Mouse (Mus musculus) cerebellum, adult 11 months (tissue): ENCODE results near the gene Cdk9.

Source experiments
- DNase-seq: peaks from one replicate; pipeline ENCODE4 v3.0.0; 2022

Gene Cdk9

DNA sequence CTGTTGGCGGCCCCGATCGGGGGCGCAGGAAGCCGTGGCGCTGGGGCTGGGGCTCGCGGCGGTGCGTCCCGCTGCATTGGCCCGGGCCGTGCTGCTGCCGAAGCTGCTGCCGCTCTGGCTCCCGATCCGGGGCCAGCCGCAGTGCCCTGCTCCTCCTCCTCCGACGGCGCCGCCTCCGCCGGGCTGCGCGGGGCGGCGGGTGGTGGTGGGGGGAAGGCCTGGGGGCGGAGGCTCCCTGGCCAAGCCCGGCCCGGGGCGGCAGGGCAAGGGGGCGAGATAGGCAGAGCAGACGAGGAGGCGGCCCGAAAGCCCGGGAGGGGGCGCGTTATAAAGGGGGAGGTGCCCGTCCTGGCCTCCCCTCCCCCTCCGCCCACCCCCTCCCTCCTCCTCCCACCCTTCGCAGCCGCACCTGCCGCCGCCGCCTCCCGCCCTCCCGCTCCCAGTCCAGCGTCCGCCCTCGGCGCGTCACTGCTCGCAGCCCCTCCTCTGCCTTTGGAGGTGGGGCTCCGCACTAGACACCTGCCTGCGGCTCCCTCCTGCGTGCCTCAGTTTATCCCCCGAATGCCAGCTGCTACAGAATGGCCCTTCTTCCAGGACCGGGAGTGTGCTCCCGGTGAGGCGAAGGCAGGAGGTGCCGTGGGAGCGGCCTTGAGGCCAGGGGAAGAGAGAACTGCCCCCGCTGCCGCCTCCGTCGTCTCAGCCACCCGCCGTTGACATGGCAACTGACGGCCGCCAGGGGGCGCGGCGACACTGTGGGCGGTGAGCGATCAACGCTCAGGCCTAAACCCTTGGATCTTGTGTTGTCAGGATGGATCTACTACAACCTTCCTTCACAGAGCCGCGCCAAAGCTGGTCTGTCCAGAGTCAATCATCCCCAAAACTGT lies at the start of gene Cdk9:
Gene Cdk9 (minus strand): TSS at position 143 of the 884 bp plus-strand sequence.
- peak; percentile 93 for DNase-seq

DNA sequence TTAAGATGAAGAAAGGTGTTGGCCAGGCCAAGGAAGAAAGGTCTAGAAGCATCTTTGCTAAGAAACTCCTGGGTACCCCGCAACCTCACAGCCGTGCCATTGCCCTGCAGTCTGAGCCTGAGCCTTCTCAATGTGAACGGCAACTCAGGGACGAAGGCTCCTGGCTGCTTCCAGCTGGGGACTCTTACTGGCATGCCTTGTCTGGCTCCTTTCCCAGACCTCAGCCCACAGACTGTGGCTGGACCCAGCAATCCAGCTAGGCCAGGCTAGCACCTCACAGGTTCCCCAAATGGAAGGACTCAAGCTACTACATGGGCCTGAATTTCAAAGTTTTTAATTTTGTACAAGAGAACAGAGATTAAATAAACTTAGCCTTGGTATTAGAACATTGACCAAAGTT lies 49.0 kb upstream of the Cdk9 start:
- DNase-seq: no peak

DNA sequence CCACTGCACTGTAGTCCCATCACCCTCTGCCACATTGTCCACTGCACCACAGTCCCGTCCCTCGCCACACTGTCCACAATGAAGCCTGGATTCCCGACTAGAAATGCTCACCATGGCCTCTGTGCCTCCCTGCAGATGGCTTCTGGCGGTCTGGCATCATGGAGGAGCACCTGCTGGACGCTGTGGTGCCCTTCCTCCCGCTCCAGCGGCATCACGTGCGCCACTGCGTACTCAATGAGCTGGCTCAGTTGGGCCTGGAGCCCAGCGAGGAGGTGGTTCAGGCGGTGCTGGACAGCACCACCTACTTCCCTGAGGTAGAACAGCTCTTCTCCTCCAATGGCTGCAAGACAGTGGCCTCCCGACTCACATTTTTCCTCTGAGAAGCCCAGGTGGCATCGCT lies 48.5 kb upstream of the Cdk9 start:
- no peak for DNase-seq

DNA sequence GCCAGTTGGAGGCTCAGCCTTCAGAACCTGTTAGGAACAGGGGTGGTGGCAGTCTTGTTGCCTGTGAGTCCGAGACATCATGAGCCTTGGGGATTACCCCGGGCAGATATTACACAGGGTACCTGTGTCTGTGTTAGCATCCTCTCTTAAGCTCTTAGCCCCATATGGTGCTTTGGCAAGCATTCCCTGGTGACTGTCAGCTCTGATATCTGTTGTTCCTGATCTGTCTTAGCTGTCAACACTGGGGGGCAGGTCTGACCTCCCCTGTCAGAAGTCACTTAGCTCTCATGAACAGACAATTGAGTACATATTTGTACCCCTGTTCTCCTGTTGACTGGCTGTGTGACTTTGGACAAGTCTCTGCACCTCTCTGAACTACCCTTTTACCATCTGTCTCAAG lies 46.1 kb upstream of the Cdk9 start:
- no peak for DNase-seq

DNA sequence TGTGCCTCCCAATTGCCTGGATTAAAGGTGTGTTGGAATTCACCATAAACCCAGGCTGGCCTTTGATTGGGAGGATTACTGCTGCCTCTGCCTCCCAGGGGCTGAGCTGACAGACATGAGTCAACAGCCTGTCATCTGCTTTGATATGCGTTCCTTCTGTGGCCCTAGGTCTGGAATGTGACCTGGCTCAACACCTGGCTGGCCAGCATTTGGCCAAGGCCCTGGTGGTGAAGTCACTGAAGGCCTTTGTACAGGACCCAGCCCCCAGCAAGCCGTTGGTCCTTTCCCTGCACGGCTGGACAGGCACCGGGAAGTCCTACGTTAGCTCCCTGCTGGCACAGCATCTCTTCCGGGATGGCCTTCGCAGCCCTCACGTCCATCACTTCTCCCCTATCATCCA lies 45.6 kb upstream of the Cdk9 start:
- DNase-seq: no peak

DNA sequence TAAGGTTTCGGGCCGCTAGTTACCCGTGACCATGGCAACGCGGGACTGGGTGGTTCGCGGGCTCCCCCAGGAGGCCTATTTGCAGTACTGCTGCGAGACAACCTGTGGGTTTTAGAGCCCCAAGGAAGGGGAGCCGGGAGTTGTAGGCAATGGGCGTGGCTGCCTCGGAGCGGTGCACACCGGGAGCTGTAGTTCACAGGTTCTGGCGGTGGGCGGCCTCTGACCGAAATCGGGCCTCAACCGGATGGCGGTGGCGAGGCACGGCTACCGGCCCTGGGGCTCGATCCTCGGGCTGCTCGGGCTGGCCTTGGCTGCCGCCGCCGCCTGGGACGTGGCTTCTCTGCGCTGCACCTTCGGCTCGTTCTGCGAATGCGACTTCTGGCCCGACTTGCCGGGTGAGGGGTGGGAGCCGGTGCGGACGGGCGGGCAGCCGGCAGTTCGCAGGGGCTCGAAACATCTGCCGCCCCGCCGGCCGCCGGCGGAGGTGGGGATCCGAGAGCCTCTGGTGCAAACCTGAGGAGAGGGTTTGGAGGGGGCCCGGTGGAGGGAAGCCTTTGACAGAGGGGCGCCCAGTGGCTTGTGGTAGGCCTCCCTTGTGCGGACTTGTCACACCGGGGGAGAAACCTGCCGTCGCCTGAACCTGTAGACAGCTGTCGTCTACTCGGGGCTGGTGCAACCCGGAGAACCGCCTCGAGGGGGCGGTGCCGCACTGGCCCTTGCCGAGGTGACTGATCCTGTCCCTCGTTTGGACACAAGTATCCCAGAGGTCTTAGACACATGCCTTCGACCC lies 44.4 kb upstream of the Cdk9 start, which contains the start of gene Tor2a:
Gene Tor2a (plus strand): TSS at position 179 of the 790 bp plus-strand sequence.
- peak; percentile 94 for DNase-seq

DNA sequence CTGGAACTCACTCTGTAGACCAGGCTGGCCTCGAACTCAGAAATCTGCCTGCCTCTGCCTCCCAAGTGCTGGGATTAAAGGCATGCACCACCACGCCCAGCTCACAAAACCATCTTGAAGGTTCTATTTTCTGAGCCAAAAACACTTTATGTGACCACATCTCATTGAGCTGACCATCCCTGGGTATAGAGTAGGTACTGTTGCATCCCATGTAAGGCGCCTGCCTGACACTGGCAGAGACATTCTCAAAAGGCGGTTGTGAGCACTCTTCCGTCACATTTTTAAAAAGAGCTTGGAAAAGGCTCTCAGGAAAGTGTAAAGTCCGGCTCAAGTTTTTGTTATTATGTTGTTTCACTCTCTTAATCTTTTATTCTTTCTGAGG lies 43.8 kb upstream of the Cdk9 start:
- no peak for DNase-seq

DNA sequence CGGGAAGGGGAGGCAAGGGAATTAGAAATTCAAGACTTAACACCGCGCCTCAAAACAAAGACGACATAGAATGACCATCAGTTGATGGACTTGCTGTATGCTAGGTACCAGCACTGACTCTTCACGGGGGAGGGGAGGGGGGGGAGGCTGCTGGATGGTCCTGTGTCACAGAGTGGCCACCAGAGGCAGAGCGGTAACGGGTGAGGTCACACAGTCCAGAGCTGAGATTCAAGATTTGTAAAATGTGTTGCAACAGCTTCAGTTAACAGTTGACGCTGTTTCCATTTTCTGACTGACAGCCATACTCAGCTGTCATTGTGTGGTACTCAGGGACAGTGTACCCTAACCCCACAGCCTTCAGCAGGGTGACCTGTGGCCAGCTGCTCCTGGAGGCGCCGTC lies 39.3 kb upstream of the Cdk9 start:
- DNase-seq: no peak

DNA sequence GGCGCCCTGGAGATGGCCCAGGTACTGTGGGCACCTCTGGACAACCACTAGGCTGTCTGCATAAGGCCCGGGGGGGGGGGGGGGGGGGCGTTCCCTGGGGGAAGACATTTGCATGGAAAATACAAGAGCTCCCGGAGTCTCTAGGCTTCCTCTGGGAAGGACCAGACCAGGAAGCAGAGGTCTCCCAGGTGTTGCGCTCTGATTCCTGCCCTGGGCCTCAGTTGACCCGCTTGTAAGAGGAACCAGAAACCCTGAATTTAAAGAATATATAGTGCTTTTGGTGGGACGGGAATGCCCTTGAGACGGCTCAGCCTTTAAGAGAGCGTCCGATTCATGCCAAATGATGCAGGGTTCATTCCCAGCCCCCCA lies 38.8 kb upstream of the Cdk9 start:
- no peak for DNase-seq

DNA sequence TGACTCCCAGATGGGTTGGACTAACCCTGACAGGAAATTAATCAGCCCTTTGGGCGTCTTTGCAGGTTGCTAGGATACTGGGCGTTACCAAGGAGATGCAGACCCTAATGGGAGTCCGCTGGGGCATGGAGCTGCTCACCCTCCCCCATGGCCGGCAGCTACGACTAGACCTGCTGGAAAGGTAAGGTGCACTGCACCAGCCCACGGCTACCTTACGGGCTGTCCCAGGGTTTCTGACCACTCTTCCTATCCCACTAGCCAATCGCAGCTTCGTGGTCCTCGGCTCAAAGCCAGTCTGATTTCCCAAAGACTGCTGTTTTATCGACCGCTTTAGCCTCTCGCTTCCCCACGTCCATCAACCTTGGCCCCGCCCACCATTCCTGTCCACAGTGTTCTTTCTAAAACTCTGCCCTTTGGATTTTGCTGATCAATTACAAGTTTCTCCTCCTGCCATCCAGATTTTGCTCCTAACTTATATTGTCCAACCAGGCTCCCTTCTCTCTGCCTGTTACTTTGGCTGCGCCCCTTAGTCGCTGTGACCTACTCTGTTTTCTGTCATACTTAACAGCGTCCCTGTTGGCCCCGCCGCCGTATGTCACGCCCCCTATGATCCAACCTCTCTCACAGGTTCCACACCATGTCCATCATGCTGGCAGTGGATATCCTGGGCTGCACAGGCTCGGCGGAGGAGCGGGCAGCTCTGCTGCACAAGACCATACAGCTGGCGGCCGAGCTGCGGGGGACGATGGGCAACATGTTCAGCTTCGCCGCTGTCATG lies 38.2 kb upstream of the Cdk9 start:
- DNase-seq: no peak

DNA sequence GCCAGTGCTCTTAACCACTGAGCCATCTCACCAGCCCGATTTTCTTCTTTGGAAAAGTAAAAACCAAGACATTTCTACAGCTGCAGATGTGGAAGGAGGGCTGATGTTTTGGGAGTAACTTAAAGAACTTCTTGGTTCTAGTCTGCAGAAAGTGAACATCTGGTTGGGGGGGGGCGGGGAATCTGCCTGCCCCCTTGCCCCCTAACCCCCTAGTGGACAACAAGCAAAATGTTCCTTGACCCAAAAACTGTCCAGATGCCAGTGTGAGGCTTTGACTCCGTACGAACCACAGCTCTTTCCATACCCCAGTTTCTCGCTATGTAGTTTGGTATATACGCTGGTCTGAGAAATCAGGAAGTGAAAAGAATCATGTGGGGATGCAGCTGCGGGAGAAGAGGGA lies 37.3 kb upstream of the Cdk9 start:
- DNase-seq: no peak

DNA sequence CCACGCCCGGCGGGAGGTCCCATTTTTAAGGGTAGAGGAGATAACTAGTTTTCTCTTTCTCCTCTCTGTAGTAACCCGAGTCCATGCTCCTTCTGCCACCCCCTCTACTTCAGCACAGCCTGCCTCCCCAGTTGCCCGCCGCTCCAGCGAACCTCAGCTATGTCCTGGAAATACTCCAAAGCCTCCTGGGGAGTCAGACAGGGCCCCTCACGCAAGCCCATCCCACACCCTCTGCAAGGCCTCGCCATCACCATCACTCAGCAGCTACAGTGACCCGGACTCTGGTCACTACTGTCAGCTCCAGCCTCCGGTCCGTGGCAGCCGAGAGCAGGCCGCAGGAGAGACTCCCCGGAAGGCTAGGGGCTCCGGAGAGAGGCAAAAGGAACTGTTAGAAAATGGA lies 36.2 kb upstream of the Cdk9 start:
- no peak for DNase-seq

DNA sequence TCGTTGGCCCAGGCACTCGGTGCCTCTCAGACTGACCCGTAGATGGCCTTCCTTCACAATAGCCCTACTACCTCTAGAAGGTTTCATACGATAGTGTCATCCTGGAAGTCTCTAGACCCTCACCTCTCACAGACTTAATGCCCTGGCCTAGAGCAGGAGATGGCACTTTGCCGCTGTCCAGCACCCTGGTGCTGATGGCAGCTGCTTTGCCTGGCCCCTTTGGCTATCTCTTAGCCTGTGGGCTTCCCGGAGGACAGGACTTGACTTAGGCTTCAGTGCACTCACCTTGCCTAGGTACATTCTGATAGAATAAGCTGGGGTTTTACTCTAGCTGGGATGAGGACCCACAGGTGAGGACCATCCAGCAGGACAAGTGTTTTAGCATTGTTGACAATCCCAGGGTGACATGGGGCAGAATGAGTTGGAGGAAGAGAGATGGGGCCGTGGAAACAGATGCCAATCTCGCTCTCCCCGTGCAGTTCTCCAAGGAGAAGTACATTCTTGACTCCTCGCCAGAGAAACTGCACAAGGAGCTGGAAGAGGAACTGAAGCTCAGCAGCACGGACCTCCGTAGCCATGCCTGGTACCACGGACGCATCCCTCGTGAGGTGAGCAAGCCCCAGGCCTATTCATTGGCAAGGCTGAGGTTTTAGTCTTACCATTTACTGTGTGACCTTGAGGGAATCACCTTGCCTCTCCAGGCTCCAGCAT lies 31.6 kb upstream of the Cdk9 start:
- no peak for DNase-seq

DNA sequence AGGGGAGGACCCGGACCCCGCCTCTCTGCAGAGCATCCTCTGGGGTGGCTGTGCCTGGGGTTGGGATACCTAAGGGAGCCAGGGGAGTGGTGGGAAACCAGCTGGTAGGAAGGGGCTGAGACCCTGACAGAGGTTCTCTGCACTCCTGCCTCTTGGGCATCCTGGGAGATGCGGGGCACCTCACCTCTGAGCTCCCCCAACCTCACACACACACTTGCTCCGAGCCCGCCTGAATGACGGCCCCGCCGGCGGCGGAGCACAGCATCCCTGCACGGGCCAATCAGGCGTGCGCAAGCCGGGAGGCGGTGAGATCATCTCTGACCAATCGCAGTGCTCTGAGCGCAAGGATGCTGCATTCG lies 29.3 kb upstream of the Cdk9 start:
- peak; percentile 89 for DNase-seq

DNA sequence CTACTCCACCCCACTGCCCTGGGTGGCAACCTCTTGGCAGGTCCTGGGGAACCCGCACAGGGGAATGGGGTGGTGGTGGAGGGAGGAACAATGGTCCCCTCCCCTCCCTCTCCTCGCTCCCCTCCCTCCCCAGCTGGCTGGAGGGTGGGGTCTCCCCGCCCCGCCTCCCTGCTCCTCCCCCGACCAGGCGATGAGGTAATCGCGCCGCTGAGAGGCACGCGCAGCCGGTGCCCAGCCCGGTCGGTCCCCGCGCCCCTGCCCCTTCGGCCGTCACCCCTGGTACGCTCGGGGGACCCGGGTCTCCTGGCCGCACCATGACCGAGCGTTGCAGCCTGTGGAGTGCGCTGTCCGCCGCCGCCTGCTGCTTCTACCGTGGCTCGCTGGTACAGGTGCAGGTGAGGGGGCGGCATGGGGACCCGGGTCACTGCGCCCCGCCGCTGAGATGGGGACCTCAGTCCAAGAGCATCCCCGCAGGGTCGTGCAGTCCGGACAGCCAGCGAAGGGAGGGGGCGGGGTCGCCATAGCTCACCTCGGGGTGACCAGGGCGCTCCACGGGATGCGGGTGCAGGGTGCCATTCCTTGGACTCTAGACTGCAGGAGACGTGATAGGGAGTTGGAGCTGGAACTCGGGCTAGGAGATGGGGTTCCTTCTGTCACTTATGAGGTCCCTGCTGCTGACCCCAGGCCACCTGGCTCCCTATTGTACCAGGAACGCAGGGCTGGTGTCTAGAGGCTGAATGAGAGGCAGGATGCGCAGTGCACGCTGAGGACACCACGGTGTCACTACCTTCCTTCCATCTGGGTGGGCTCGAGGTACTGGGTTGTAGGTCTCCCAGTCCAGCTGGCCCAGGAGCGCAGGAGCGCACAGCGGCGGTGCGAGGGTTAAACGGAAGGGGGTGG lies 28.6 kb upstream of the Cdk9 start:
- peak; percentile 72 for DNase-seq

DNA sequence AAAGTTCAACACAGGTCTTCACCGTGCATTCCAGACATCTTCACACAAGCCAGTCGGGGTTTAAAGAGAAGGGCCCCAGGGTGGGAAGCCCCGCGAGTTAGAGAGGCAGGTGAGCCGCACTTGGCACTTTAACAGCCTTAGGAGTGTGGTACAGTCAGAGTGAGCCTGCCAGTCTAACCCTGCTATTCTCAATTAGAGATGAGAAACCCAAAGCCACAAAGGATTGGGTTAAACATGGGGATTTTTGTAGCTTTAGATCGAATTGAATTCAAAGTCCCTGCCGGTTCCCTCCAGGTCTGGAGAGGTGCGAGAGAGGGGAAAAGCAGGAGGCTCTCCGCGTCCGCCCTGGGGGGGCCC lies 28.0 kb upstream of the Cdk9 start, which contains the start of gene 6330409D20Rik:
Gene 6330409D20Rik (minus strand): TSS at position 101 of the 357 bp plus-strand sequence.
- no peak for DNase-seq

DNA sequence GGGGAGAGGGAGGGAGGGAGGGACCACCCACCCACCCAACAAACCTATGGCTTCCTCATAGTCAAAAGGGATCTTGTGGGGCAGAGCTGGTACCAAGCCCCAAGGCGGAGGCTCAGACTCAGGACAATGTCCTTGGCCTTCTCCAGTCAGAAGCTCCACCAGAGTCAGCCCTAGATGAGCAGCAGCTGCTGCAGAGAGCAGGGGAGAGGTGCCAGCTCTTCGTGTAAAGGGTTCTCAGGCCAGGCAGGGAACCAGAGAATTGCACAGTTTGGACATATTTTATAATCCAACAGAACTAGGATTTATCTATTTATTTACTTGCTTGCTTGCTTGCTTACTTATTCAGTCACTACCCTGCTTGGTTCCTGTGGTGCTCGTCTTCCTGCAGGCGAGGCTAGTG lies 26.4 kb upstream of the Cdk9 start:
- DNase-seq: no peak

DNA sequence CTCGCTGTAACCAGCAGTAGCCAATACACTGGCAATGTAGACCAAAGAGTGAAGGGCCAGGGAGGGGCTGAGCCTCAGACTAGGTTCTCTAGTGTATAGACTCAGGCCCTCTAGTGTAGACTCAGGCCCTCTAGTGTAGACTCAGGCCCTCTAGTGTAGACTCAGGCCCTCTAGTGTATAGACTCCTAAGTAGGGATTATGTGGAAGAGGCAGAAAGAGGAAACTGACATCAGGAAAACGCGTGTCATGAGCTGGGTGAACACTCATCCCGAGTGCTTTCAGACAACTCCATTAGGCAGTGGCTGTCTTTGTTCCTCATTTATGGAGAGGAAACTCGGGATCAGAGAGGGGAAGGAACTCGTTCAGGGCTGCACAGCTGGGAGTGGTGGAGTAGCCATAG lies 24.1 kb upstream of the Cdk9 start:
- no peak for DNase-seq

DNA sequence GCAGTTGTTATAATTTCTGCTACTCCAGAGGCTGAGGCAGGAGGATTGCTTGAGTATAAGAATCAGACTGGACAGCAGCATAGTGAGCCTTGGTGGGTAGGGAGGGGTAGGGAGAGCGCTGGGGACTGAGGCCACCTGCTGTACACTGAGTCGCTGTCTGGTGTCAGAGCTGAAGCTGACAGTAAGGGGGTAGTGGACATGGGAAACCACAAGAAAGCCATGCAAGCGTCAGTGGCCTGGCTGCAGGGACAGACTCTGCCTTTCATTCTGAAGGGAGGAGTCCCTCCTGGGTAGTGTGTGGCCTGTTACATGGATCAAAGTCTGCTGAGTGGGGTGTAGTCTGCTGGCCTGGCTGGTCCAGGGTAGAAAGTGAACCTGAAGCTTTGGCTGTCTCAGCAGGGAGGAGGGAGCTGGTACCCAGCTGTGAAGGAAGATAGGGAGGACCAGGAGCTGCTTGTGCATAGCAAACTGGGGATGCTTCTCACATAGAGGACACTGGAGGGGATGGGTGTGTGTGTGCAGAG lies 23.5 kb upstream of the Cdk9 start:
- no peak for DNase-seq

DNA sequence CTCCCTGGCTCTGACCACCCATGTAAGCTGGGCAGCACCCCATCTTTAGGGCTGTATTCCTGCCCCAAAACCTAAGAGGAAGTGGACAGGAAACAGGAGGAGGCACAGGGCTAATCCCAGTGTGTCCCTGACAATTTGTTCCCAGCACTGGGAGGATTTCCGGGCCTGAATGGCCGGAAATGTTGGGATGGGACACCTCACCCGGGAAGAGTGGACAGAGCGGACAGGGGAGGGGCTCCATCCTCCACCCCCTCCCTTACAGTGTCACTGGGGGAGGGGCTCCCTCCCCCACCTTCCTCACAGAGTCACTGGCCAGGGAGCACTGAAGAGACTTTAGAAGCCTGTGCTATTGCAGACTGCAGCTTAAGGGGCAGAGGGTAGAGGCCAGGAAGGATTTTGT lies 22.1 kb upstream of the Cdk9 start:
- DNase-seq: no peak

DNA sequence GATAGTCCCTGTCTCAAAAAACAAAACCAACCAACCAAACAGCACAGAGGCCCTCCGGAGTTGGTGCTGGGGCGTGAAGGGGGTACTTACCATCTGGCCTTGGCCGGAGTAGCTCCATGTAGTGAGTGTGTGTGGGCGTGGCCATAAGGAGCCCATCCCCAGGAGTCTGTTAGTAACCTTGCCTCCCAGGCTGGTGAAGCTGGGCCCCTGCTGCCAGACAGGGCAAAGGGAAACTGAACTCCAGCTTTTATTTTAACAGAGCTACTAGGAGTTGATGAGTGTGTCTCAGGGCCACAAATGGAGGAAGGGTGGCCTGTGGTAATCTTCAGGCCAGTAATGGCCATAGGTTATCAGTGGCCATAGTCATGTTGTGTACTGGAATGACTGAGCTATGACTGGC lies 21.6 kb upstream of the Cdk9 start:
- no peak for DNase-seq

DNA sequence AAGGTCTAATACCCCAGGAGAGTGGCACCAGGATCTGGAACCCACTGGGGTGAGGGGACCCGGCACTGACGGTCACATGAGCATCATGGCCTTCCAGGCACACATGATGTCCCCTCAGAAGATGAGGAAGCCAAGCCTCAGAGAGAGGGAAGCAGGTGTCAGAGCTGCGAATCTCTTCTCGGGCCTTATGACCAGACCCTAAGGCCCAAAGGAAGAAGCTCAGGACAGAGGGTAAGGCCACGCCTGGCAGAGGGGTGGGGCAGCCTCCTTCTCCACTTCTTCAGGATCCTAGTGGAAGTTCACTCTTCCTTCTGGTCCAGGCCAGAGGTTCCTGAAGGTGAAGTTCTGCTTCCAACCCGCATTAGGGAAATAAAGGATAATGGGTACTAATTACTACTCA lies 19.8 kb upstream of the Cdk9 start:
- no peak for DNase-seq
